Mouse (Mus musculus) midbrain, embryonic 14.5 days (tissue): ENCODE measurements around the gene Spice1. TPM values are rescaled to one million over a fixed set of nuclear protein-coding genes. Genes with fewer than 3 reads are reported as not detected.

Source experiments
- ATAC-seq: fragments of 200-750 bp; cut with Nextera tagmentation; 2 replicates; pipeline ENCODE4 v1.8.0; 2017; ENCODE audit warnings: moderate number of reproducible peaks, moderate library complexity; ENCODE audit not compliant: low FRiP score, low TSS enrichment
- DNase-seq: peaks from one replicate; pipeline ENCODE4 v3.0.0-alpha.2; 2015
- H3K27ac ChIP-seq: fragments of 300-500 bp; sonication (generic); replicated peaks from 2 replicates; pipeline ENCODE4 v1.5.1; 2014; ENCODE audit warnings: mild to moderate bottlenecking, low read depth, low read length, moderate library complexity
- H3K27me3 ChIP-seq: fragments of 300-500 bp; sonication (generic); 2 replicates; pipeline ENCODE4 v1.6.1; 2014; ENCODE audit warnings: low read length, control low read depth, mixed read lengths; ENCODE audit not compliant: control insufficient read depth, insufficient read depth
- H3K36me3 ChIP-seq: fragments of 300-500 bp; sonication (generic); 2 replicates; pipeline ENCODE4 v1.6.1; 2014; ENCODE audit warnings: low read length, control low read depth; ENCODE audit not compliant: control insufficient read depth, insufficient read depth
- H3K4me1 ChIP-seq: fragments of 300-500 bp; sonication (generic); 2 replicates; pipeline ENCODE4 v1.6.1; 2014; ENCODE audit warnings: mild to moderate bottlenecking, antibody characterized with exemption, low read length, control low read depth; ENCODE audit not compliant: control insufficient read depth, insufficient read depth
- H3K4me2 ChIP-seq: fragments of 300-500 bp; sonication (generic); 2 replicates; pipeline ENCODE4 v1.6.1; 2014; ENCODE audit warnings: mild to moderate bottlenecking, low read length, moderate library complexity
- H3K4me3 ChIP-seq: fragments of 300-500 bp; sonication (generic); replicated peaks from 2 replicates; pipeline ENCODE4 v1.5.1; 2014; ENCODE audit warnings: low read depth, low read length
- H3K9ac ChIP-seq: fragments of 300-500 bp; sonication (generic); replicated peaks from 2 replicates; pipeline ENCODE4 v1.6.1; 2014; ENCODE audit warnings: mild to moderate bottlenecking, low read length, moderate library complexity
- H3K9me3 ChIP-seq: fragments of 300-500 bp; sonication (generic); 2 replicates; pipeline ENCODE4 v1.6.1; 2016; ENCODE audit warnings: low read length, control low read depth, mixed read lengths; ENCODE audit not compliant: control insufficient read depth
- WGBS: fragments of 180-500 bp; shearing (Covaris S2); extraction: QIAGEN DNeasy Blood & Tissue Kit; methylation state at CpG from one replicate; pipeline ENCODE4 v1.1.7; 2014; 5-methylcytosine and 5-hydroxymethylcytosine counted together
- polyA plus RNA-seq: library from polyadenylated mRNA; unstranded; fragments of >200 nt; fragmentation: Nextera tagmentation; extraction: Ambion mirVana; gene quantifications from 2 replicates; pipeline ENCODE4 v1.2.1, GENCODE M21; 2014

The Spice1 gene
- polyA plus RNA-seq: 9.6 and 16.6 TPM in 2 replicates

- ATAC-seq (peak; percentile 98), DNase-seq (peak; percentile 96)
- Histone ChIP-seq H3K27me3 (no peaks in the 10 kb centered on the region), H3K27ac (peak within 1 kb of the TSS; percentile 77), H3K36me3 (no peaks in the 10 kb centered on the region), H3K4me2 (peak within 1 kb of the TSS; percentile 72), H3K4me1 (peaks cover 9% of the 10 kb centered on the region; the same call in 1 of the 2 replicates), H3K9ac (peak within 1 kb of the TSS; percentile 56), H3K9me3 (no peaks in the 10 kb centered on the region), H3K4me3 (peak within 1 kb of the TSS; percentile 80)
- WGBS: under 1% methylated on average over 67 of the region's 67 CpGs
Observed at GRCm38 (mm10) chr16:44347071-44347901, at the start of gene Spice1. TSS of gene Spice1 (plus strand) at chr16:44347121.

GRCm38 (mm10) chr16:44299438-44300093 lies 47.4 kb upstream of the Spice1 start:
- no peak overlapping the region for H3K9ac ChIP-seq
- 82% methylated on average over 20 of the region's 20 CpGs for WGBS
- DNase-seq (no peak), ATAC-seq (no peak)
- H3K27ac ChIP-seq: no peak overlapping the region
- H3K9me3 ChIP-seq: no peaks in the 10 kb centered on the region
- no peak overlapping the region for H3K4me3 ChIP-seq
- H3K36me3 ChIP-seq: no peaks in the 10 kb centered on the region
- no peak overlapping the region for H3K4me2 ChIP-seq
- no peaks in the 10 kb centered on the region for H3K4me1 ChIP-seq
- no peaks in the 10 kb centered on the region for H3K27me3 ChIP-seq

GRCm38 (mm10) chr16:44302126-44302892 lies 44.6 kb upstream of the Spice1 start:
- Histone ChIP-seq H3K4me3 (no peak overlapping the region), H3K27ac (no peak overlapping the region), H3K27me3 (no peaks in the 10 kb centered on the region), H3K4me2 (no peak overlapping the region), H3K36me3 (no peaks in the 10 kb centered on the region), H3K9me3 (no peaks in the 10 kb centered on the region), H3K4me1 (no peaks in the 10 kb centered on the region), H3K9ac (no peak overlapping the region)
- WGBS: 56% methylated on average over 10 of the region's 10 CpGs
- DNase-seq: peak; percentile 27
- no peak for ATAC-seq

GRCm38 (mm10) chr16:44303822-44304221 lies 43.1 kb upstream of the Spice1 start:
- no peak for ATAC-seq
- 81% methylated on average over 2 of the region's 2 CpGs for WGBS
- no peak overlapping the region for H3K9ac ChIP-seq
- no peak overlapping the region for H3K4me2 ChIP-seq
- H3K27me3 ChIP-seq: no peaks in the 10 kb centered on the region
- H3K9me3 ChIP-seq: no peaks in the 10 kb centered on the region
- no peaks in the 10 kb centered on the region for H3K36me3 ChIP-seq
- DNase-seq: no peak
- no peak overlapping the region for H3K4me3 ChIP-seq
- no peak overlapping the region for H3K27ac ChIP-seq
- no peaks in the 10 kb centered on the region for H3K4me1 ChIP-seq

- H3K9ac ChIP-seq: no peak overlapping the region
- DNase-seq: no peak
- H3K9me3 ChIP-seq: no peaks in the 10 kb centered on the region
- no peak overlapping the region for H3K27ac ChIP-seq
- H3K27me3 ChIP-seq: no peaks in the 10 kb centered on the region
- no peak for ATAC-seq
- 59% methylated on average over 3 of the region's 3 CpGs for WGBS
- H3K4me3 ChIP-seq: no peak overlapping the region
- no peak overlapping the region for H3K4me2 ChIP-seq
- no peaks in the 10 kb centered on the region for H3K36me3 ChIP-seq
- H3K4me1 ChIP-seq: no peaks in the 10 kb centered on the region
Observed at GRCm38 (mm10) chr16:44305606-44306005, 41.3 kb upstream of the Spice1 start.

- Histone ChIP-seq H3K4me2 (no peak overlapping the region), H3K27me3 (no peaks in the 10 kb centered on the region), H3K9me3 (no peaks in the 10 kb centered on the region), H3K4me3 (no peak overlapping the region), H3K9ac (no peak overlapping the region), H3K27ac (no peak overlapping the region), H3K36me3 (no peaks in the 10 kb centered on the region), H3K4me1 (no peaks in the 10 kb centered on the region)
- ATAC-seq (no peak), DNase-seq (no peak)
- 86% methylated on average over 4 of the region's 4 CpGs for WGBS
Observed at GRCm38 (mm10) chr16:44313422-44313821, 33.5 kb upstream of the Spice1 start.

- ATAC-seq (no peak), DNase-seq (no peak)
- no peak overlapping the region for H3K9ac ChIP-seq
- H3K27me3 ChIP-seq: no peaks in the 10 kb centered on the region
- H3K36me3 ChIP-seq: no peaks in the 10 kb centered on the region
- H3K9me3 ChIP-seq: no peaks in the 10 kb centered on the region
- H3K4me1 ChIP-seq: no peaks in the 10 kb centered on the region
- no peak overlapping the region for H3K4me3 ChIP-seq
- 80% methylated on average over 4 of the region's 4 CpGs for WGBS
- H3K27ac ChIP-seq: no peak overlapping the region
- H3K4me2 ChIP-seq: no peak overlapping the region
Observed at GRCm38 (mm10) chr16:44316350-44316749, 30.6 kb upstream of the Spice1 start.

DNA sequence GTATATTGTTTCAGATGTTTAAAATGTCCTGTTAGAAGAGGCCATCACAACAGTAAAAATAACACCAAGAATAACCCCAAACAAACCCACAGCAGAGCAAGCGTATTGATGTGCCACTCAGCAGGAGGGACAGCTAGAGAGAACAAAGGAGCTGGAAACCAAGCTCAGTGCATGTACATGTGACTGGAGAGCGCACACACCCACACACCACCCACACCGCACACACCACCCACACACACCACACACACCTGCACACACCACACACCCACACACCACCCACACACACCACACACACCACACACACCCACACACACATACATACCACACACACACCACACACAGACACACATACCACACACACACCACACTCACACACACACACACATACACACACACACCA lies 26.7 kb upstream of the Spice1 start:
- H3K4me2 ChIP-seq: no peak overlapping the region
- ATAC-seq (no peak), DNase-seq (peak; percentile 16)
- no peaks in the 10 kb centered on the region for H3K27me3 ChIP-seq
- no peak overlapping the region for H3K27ac ChIP-seq
- no peak overlapping the region for H3K9ac ChIP-seq
- no peak overlapping the region for H3K4me3 ChIP-seq
- no peaks in the 10 kb centered on the region for H3K9me3 ChIP-seq
- 55% methylated on average over 3 of the region's 3 CpGs for WGBS
- no peaks in the 10 kb centered on the region for H3K4me1 ChIP-seq
- no peaks in the 10 kb centered on the region for H3K36me3 ChIP-seq
